Mouse (Mus musculus) lung, postnatal 0 days (tissue): ENCODE results near the gene Ptpn13.

Experiments used
- CTCF ChIP-seq: IDR thresholded peaks from 2 replicates; pipeline ENCODE4 v1.5.1; 2016; ENCODE audit warnings: antibody characterized with exemption, mild to moderate bottlenecking
- EP300 ChIP-seq: IDR thresholded peaks from 2 replicates; pipeline ENCODE4 v1.6.1; 2016; ENCODE audit warnings: antibody characterized with exemption, mild to moderate bottlenecking, control low read depth

DNA sequence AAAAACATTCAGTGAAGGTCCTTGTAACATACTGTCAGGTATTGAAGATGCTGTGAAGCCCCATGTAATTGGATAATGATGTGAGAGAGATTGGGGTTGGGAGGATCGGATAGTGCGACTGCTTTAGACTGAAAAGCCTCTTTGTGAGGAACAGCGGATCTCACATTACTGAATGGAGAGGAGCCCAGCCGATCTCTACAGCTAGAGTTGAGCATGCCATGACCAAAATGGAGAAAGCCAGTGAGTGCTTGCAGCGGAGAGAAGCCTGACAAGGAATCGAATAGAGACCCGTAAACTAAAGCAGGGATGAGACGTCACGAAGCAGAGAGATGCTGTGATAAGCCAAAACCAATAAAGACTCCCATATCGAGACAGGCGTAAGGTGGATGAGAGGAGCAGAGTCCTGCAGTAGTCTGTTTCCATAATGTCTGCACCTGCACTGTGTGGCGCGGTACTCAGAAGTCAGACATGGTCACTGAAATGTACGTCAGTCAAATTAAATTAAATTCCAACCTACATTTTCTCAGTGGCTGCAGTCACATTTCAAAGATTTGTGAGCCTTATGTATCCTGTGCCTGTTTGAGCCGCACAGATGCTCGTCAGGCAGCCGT, 22.9 kb downstream of the Ptpn13 start:
- TF ChIP-seq CTCF (no peak), EP300 (no peak)
